Mouse (Mus musculus): ENCODE data around the gene Slc13a1.
"Not testable (repeated sequence)": the region's sequence is repeated elsewhere in the genome, so short reads cannot be mapped to it uniquely, and the experiment has no call there.

Gene Slc13a1

DNA sequence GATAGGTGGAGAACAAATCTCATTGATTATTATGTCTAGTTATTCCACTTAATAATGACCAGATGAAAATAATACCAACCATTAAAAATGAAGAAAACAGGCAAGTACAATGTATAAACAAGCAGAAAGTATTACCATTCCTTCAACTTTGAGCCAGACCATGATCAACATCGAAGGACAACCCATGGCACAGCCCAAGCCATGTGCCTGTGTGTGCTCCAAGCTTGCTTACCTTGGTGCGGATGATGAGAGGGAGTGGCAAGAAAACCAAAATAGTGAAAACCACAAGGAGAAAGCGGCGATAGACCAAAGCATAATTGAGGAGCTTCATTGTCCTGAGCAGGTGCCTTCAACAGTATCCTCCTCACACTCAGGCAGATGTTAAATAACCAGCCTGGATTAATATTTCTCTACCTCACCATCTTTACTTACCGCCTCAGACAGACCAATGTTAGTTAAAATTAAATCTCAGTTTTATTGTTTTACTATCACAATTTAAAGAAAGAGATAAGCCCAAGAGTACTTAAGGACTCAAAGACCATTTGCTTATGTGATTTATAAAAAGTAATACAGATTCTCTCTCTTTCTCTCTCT lies at the start of gene Slc13a1:
Gene Slc13a1 (minus strand): TSS at position 359 of the 594 bp plus-strand sequence.
- DNase-seq (ENCODE audit: low spot score): no peak

DNA sequence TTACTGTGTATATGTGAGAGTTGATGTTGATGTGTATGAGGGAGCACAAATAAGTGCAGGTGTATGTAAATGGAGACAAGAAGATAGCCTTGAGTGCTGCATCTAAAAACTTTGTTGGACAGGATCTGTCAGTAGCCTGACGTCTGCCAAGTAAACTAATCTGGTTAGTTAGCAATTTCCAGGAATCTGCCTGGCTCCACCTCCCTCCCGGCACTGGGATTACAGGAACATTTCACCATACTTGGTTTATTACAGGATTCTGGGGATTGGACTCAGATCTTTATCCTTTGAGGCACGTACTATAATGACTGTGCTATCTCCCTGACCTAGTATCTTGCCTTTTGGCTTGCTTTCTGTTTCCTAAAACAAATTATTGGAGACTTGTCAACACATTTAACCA lies 40.0 kb upstream of the Slc13a1 start:
- no peak for DNase-seq (ENCODE audit: low spot score)

DNA sequence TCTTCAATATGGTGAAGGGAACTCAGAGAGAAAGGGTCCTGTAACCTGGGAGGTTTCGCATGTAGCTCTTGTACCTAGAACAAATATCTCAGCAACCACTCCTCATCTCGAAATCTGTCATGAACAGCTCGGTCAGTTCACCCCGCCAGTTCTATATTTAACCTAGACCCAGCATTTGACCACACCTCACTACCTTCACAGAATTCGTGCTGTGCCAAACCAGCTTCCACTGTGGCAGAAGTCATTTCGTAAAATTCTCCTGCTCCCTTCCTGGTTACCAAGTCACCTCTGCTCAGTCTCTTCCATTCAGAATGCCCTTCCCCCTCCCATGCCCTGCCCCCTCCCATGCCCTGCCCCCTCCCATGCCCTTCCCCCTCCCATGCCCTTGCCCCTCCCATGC lies 34.3 kb upstream of the Slc13a1 start:
- no peak for DNase-seq (ENCODE audit: low spot score)

DNA sequence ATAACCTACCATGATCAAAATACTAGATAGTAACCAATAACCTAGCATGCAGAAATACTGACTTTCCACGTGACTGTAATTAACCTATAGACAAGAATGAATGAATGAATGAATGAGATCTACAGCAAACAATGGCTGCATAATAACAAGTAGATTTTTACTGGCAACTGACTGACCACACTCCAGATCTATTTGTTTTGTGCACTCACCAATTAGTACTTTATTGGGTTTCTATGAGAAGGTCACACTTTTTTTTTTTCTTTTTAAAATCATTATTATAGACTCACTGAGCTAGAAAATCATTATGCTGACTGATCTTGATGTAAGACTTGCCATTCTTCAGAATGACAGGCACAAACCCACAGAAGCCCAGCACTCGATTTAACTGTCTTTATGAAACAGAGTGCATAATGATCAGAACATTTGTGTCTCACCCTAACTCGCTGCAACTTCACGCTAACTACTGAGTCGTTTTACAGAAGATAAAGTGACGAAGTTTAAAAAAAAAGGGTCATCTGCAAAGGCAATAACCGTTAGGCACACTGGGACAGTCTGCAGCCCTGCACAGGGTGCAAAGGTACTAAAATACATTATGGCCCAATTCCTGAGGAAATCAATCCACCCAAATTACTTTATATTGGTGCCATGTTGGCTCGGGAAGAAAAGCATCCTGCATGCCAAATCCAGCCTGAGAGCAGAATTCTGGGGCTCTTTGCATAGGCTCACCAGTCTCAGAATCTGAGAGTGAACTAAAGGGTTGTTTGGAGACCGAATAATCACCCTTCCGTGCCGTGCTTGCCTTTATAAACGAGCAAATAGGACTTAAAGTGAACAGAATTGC lies 33.0 kb upstream of the Slc13a1 start:
- DNase-seq (ENCODE audit: low spot score): no peak

DNA sequence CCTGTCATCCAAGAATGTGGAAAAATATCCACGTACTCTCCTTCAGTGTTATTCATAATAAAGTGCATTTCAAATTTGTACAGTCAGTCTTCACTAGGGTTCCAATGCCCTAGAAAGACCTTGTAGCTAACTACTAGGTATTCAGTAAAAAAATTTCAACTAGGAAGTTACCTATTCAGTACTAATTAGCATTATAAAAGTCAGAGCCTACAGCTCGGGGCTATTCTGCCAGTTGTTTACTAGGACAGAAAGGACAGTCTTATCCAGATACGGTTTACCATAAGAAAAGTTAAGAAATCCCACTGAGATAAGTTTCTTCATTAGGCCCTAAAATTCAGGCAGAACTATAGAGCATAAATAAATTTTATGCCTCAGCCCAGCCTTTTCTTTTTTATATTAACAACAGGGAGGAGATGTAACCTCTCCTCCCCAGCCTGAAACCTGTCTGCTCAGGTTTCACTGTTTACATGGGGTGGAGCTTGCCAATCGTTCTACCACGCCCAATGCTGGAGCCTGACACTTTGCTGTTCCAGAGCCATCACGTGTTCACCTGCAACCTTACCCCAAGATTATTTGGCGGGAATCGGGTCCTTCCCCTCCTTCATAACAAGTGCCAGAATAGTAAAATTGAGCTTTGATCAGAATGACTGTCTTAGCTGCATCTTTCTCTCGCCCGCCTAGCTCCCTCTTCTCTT lies 29.8 kb upstream of the Slc13a1 start:
- not testable (repeated sequence) for DNase-seq (ENCODE audit: low spot score)

DNA sequence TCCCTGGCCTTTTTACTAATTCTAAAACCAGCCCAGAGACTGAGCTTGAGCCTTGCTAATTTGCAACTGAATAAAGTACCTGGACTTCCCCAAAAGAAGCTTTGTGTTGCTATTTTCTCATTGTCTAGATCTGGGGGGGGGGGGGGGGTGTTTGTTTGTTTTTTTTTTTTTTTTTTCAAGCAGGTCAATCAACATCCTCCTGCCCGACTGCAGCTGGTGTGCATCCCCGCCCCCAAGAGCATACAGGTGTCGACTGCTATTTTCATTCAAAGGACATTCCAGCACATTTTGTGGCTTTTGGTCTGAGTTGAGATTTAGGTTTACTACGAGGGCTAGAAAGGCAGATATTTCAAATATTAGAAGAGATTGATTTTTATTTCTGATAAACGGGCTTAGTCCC lies 28.5 kb upstream of the Slc13a1 start:
- DNase-seq (ENCODE audit: low spot score): not testable (repeated sequence)

DNA sequence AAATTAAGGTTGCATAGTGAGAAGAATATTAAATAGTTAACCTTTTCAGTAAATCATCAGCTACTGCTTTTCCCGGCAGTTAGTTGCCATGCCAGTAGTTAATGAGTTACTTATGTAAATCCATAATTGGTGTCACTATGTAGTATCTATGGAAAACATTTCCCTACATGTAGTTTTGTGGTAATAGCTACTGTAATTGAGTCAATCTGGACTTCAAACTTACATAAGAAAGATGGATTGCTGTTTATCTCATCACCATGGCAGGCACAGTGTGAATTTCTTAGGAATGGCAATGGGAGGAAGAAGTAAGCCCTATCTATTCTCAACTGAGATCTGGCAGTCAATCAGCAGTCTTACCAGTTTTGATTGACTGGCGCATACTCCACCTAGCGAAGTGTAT lies 15.5 kb upstream of the Slc13a1 start:
- no peak for DNase-seq (ENCODE audit: low spot score)

DNA sequence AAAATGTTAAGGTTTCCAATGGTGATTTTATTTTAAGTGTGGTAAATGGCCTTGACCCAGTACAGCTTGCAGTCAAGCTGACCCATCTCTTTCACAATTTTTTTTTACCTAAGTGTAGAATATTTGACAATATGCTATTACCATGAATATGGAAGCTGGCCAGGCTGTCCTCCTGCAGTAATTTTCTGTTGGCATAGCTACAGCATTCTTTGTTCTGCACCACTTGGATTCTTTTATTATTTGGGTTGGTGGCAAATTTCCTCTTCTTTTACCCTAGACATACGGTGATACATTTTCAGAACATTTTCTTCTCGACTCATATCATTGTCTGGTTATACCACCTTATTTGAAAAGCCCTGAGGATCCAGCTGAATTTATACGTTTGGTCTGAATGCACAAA lies 7.5 kb upstream of the Slc13a1 start:
- no peak for DNase-seq (ENCODE audit: low spot score)

DNA sequence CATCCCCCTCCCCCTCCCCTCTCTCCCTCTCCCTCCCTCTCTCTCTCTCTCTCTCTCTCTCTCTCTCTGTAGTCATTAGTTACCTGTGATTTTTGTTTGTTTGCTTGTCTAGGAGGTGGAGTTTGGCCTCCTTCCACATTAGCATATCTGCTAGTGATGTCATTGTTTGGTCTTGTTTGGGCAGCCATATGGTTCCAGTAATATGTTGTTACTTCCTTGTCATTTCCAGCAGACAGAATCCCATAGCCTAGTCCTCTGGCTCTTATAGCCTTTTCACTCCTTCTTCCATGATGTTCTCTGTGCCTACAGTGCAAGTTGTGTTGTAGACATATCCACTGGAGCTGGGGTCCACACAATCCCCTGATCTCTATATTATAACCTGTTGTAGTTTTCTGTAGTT lies 6.1 kb upstream of the Slc13a1 start:
- DNase-seq (ENCODE audit: low spot score): no peak

DNA sequence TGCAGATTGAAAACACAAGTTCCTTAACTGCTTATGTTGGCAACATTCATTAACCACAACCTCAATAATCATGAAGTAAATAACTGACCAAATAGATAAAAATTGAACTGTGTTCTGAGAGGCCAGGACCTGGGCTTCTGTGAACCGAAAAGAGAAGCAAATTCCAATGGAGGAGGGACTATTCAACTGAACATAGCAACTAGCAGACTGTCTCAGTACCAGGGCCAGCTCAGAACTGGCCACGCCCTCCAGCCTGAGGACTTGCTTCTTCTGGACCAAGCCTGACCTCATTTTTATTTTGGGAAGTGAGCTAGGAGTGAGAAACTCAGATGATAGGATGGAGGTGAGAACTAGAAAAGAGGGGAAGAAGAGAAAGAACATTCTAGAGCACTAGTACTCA lies 4.8 kb upstream of the Slc13a1 start:
- no peak for DNase-seq (ENCODE audit: low spot score)

DNA sequence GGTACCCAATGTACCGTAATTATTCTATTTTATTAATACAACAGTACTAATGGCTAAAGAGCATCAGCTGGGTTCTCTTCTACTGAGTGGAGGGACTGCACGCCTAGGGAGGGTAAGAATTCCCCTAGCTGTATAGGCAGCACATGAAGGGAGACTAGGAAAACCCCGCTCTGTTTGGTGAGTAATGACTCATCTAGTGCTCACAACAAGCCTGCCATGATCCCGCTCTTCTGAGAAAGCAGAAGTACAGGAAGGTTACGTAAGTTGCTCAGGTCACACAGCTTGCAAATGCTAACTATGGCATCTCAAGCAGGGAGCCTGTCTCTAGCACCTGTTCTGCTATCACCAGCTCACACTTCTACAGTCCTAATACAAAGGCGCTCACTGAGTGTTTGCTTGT lies 1.1 kb downstream of the Slc13a1 start:
- no peak for DNase-seq (ENCODE audit: low spot score)

DNA sequence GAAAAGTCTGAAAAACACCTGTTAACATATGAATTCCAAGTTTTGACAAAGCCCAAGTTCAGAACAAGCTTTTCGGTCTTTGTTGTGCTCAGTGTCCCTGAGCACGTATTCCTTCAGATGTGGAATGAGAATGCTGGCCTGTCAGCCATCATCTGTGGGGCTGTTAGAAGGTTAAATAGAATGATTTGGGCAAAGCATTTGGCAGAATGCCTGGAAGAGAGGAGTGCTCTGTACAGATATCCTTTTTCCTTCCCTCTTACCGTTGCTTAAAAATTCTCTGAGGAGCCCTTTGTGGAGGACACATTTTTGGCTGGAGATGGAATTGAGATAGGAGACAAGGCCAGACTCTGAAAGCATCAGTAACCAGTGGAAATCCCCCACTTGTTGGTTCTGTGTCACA lies 2.6 kb downstream of the Slc13a1 start:
- DNase-seq (ENCODE audit: low spot score): no peak

DNA sequence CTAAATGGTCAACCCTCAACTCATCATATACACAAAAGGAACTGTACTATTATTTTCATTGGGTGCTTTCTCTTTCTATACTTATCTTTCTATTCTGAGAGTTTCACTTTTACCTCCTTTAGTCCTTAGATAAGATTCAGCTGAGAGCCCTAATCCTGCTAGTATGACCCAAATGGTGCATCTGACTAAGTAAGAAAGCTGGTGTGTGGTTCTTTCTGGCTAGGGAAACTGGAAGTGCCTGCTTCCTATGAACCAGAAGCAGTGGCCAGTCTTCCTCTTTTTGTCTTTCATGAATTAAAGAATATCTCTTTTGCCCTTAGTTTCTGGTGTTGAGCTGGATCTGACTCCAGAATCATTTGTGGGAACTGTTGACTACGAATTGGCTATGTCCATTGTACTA lies 8.1 kb downstream of the Slc13a1 start:
- no peak for DNase-seq (ENCODE audit: low spot score)

DNA sequence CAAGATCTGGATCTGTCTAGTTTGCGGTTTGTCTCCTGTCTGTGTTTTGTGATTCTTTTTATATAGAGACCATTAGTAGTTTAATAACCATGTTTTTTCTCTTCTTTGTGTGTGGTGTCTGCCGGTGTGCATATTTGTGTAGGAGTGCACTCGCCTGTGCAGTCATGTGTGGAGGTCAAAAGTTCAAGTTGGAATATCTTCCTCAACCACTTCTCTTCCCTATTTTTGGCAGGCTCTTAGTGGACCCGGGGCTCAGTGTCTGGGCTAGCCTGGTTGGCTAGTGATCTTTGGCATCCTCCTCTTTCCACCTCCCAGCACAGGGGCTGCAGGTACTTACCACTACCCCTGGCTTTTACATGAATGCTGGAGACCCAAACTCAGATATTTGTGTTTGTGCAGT lies 13.0 kb downstream of the Slc13a1 start:
- no peak for DNase-seq (ENCODE audit: low spot score)

DNA sequence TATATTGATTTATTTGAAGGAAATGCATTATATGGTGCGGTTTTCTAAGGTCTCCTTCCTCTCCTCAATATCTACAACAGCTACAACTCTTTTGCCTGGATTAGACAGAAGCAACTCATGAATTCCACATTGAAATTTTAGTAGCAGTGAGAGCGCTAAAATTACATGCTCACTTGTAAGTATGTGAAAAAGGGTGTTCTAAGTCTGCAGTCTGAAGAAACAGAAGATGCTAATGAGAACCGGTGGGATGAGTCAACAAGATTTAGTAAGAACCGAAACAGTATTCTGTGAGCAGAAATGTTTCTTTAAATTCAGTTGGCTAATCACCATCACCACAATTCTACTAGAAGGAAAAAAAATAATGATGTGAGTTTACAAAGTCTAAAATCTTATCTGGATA lies 34.9 kb downstream of the Slc13a1 start:
- DNase-seq (ENCODE audit: low spot score): no peak

DNA sequence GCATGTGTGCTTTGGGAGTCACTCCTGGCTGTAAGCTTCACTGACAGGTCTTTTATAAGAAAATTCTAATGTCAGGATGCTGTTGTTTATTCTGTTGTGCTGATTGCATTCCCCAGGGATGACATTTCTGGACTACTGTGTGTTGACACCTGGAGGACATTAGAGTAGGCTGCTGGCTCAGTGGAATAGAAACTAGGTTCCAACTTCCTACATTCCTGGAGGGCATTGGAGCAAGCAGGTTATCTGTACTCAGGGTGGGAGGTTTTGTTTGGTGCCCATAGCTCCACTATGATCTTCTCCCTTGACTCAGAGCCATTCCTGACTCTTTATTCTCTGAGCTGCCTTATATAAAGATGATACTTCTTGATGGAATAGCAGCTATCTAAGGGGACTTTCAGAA lies 45.3 kb downstream of the Slc13a1 start:
- no peak for DNase-seq (ENCODE audit: low spot score)

DNA sequence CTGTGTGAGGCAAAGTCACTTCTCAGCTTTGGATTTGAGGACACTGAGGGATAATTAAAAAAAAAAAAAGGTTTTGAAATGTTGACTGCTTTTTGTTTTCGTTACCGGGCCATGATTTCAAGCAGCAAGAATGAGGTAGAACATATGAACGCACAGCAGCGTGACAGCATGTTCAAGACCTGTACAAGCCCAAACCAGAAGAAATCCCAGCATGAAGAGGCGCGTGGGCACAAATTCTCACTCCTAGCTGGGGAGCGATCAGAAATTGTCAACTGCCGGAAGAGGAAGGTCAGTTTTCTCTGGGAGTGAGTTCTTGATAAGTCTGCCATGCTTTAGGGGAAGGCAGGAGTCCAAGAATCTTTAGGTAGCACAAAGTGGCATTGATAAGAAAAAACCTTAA lies 56.3 kb downstream of the Slc13a1 start:
- DNase-seq (ENCODE audit: low spot score): no peak

DNA sequence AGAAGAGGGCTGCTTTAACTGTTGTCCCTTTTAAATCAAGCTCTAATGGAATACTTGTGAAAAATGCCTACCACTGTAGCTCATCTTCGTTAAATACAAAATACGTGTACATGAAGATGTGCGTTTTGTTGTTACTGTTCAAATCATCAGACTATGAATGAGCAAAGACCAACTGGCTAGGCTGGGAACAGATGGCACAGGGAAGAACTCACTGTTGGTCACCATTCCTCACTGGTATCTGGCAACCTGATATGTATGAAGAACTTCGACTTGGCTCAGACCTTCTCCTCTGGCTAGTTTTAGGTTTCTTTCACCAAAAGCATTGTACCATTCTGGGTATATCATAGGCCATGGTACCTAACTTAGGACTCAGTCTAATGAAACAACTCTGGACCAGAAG lies 59.4 kb downstream of the Slc13a1 start:
- DNase-seq (ENCODE audit: low spot score): no peak

DNA sequence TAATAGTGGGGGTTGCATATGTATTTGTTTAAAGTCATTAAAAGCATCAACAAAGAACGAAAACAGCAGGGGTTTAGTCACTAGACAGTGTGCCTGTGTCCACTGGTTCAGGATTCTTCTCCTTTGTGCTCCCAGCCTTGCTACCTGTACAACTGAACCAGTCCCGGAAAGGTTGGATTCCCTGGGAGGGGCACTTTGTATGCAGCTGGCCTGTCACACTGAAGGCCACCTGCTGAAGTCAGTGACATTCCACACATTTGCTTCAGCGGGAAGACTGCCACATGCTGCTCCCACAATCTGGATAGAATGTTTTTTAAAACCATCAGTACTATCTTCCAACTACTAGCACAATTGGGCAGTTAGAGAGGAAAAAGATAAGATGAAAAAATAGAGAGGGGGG lies 61.7 kb downstream of the Slc13a1 start:
- no peak for DNase-seq (ENCODE audit: low spot score)

DNA sequence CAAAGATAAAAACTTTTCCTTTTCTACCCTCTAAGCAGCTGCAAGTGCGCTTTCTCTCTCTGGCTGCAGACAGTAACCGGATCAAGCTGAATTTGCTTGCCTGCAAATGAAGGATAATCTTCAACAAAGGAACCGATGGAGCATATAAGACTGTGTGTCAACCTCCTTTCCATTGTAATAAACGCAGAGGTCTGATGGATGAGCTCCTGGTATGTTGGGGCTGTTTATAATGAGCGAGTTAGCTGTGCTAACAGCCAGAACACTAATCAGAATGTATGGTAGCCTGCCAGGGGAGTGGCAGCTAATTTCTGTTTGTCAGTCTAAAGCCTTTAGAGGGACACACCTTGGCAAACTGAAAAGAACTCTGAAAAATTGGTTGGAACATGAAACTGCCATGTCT lies 62.2 kb downstream of the Slc13a1 start:
- DNase-seq (ENCODE audit: low spot score): no peak

DNA sequence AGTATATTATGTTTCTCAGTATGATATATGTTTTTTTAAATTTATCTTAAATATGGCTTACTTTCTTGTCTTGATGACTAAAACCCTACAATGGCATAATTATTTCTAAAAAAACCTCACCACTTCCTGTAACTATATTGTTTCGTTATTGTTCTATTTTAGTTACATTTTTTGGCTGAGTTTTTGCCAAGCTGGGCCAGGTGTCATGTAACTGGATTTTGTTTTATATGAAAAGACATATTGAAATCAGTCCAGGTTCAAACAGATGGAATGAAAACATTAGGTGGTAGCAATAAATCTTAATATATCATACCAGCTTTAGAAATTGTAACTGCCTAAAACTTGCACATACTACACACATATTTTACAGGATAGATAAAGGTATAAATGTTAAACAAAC lies 66.6 kb downstream of the Slc13a1 start:
- no peak for DNase-seq (ENCODE audit: low spot score)

DNA sequence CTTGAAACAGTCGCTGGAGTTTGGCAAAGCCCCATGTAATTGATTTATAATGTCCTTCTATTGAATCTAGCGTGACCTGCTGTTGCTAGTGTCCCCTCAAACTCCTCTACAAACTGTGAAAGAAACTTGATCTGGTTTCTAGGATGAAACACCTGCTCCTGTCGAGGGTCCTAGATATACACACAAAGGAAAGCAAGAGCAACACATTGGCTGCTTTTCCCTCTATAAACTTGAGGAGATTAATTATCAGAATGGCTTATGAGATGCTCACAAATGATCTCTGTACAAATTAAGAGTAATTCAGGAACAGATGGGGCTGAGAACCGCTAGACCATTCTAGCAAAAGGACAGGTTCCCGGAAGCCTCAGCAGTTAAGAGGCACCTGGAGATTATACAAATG lies 67.2 kb downstream of the Slc13a1 start:
- DNase-seq (ENCODE audit: low spot score): no peak

DNA sequence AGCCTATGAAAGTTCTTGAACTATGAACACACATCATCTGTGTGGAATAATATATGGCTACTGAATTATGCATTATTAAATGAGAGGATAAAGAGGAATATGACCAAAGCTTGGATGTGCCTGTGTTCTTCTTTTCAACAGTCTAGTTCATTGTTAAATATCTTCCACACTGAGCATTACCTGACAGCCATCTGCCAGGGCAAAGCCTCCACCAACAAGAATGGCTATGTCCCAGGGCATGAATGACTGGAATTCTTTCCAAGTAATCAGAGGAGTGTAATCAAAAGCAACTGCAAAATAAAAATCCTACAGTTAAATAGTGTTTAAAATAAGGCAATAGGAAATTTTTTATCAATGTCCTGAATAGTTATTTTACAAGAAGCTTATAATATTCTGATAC lies 70.5 kb downstream of the Slc13a1 start:
- DNase-seq (ENCODE audit: low spot score): no peak

Data from c-Kit-positive CD71-positive TER-119-positive erythroid progenitor cells, embryonic 14.5 days (primary cell).